Mouse (Mus musculus) fibroblast of lung, adult 2 months (primary cell): ENCODE data around the gene Abhd2.

Source experiments
- DNase-seq: peaks from one replicate; pipeline ENCODE4 v3.0.0-alpha.2; 2011; ENCODE audit warnings: low read depth

The Abhd2 gene

GRCm38 (mm10) chr7:79323855-79324254 is 50.9 kb downstream of the Abhd2 start:
- DNase-seq: no peak

DNA sequence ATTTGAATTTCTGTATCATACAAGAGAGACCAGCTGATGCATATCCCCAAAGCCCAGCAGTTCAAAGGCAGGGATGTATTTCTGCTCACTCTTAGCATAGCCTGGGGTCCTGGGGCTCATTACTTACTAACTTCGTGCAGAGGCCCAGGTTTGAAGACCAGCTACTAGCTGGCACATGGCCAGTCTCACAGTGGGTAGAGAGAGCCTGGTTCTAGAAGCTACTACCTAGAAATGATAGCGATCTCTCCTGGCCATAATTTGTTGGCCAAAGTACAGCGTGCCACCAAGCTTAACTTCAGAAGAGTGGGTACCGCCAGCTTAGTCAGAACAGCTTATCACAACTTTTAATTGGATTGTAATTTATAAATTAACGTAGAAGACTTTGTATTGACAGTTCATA is 55.8 kb downstream of the Abhd2 start:
- no peak for DNase-seq

DNA sequence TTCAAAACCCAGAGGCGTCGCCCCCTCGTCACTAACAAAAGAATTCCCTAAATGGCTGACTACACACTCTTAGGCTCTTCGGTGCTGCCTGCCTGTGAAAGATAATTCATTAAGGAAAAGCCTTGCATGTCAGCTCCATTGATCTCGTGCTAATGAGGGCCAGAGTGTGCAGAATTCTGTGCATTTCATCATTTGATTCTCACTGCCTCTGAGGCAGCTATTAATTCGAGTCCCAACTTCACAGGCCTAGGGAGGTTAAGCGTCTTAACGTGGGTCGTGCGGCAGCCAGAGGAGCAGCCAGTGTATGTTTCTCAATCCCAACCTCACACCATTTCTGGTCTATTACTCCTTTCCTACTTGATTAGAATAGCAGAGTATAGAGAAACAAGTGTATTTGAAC is 58.2 kb downstream of the Abhd2 start:
- DNase-seq: no peak

DNA sequence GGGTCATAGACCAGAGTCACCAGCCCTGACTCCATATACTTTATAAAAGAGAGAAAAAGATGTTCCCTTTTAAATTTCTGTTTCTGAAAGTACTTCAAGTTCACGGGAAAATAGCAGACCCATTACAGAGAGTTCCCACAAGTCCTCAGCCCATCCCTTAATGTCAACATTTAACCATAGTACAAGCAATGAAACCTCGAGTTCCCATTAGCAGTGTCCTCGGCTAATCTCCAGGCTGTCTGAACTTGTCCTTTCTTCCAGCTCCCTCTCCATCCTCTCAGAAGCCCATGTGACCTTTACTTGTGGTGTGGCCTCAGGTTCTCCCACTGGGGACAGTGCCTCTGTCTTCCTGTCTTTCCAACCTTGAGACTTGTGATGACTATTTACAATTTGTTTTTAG is 60.4 kb downstream of the Abhd2 start:
- DNase-seq: no peak

- DNase-seq: peak; percentile 62
Observed at GRCm38 (mm10) chr7:79336362-79336910, 63.4 kb downstream of the Abhd2 start.

GRCm38 (mm10) chr7:79345902-79346301 is 72.9 kb downstream of the Abhd2 start:
- no peak for DNase-seq

- no peak for DNase-seq
Observed at GRCm38 (mm10) chr7:79346555-79347075, 73.6 kb downstream of the Abhd2 start.

- no peak for DNase-seq
Observed at GRCm38 (mm10) chr7:79347108-79347813, 74.3 kb downstream of the Abhd2 start.

- DNase-seq: no peak
Observed at GRCm38 (mm10) chr7:79348816-79349215, 75.8 kb downstream of the Abhd2 start.

DNA sequence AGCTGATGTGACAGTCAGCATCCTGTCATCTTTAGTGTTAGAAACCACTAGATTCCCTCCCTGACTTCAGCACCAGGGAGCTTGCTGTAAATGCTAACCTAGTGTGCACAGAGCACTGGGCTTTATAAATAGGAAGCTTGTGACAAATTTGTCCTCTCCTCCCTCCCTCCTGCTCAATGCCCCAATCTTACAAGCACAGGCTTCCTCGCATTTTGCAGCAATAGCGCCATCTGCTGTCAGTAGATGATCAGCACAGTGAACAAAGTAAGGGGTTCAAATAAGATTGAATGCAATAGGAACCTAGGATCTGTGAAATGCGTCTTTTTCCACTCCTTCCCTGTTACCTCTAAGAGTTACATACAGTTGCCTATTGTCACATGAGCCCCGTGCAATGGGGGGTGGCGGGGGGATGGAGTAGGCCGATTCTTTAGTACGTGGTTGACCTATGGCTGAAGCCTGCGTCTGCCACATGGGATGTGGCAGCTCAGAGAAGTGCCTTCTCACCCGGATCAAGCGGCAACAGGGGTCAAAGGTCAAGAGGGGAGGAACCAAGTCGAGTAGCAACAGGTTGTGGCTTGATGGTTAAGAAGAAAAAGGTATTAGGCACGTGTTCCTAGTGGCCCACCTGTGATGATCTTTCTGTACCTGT is 76.9 kb downstream of the Abhd2 start:
- DNase-seq: peak; percentile 40

- no peak for DNase-seq
Observed at GRCm38 (mm10) chr7:79358350-79359182, 85.6 kb downstream of the Abhd2 start.

DNA sequence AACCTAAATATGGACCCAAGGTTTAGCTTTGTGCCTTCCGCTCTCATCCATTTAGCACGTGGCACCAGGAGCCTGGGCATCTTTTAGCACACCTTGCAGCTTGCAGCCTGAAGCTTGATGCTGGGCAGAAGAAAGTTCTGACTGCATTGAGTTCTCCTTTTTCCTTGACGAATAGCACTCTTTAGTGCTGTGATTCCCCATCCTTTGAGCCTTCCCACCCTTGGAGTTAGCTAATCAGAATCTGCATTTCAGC is 86.1 kb downstream of the Abhd2 start:
- DNase-seq: no peak

DNA sequence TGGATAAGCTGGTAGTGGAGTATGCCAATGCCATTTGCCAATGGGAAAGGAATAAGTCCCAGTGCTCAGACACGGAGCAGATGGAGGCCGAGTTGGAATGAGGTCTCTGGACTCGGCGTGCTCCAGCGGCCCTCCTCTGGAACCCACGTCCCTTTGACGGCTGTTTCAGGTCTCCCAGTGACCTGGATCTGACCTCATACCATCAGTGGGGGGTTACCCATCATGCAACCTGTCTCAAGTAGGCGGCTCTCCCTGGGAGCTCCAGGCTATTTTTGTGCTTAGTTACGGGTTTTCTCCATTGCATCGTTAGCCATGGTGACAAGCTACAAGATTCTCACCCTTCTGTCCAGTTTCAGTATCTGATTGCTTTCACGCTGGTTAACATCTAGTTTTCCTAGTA is 87.1 kb downstream of the Abhd2 start:
- DNase-seq: no peak

GRCm38 (mm10) chr7:79362208-79362607 is 89.2 kb downstream of the Abhd2 start:
- no peak for DNase-seq

- DNase-seq: no peak
Observed at GRCm38 (mm10) chr7:79362830-79363229, 89.8 kb downstream of the Abhd2 start.

GRCm38 (mm10) chr7:79363370-79364043 is 90.5 kb downstream of the Abhd2 start:
- no peak for DNase-seq

DNA sequence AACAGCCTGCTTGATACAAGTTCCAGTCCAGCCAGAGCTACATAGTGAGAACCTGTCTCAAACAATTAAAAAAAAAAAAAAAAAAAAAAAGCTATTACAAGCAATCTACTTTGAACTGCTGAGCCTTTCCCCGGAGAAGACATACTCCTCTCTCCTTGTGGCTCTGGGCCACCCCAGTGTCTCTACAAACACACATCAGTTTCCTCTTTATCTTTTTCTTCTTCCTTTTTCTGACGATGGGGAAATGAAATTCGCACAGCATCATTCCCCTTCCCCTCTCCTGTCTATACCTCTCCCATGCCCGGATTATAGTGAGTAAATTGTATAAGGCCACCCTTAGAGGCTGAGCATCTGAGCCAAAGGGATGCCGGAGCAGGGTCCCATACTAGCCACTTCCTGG is 95.7 kb downstream of the Abhd2 start:
- no peak for DNase-seq

GRCm38 (mm10) chr7:79369416-79369815 is 96.4 kb downstream of the Abhd2 start:
- DNase-seq: no peak

GRCm38 (mm10) chr7:79371321-79371879 is 98.4 kb downstream of the Abhd2 start:
- DNase-seq: no peak

GRCm38 (mm10) chr7:79374017-79374416 is 101.0 kb downstream of the Abhd2 start:
- DNase-seq: no peak

GRCm38 (mm10) chr7:79375594-79375993 is 102.6 kb downstream of the Abhd2 start:
- no peak for DNase-seq
